Mouse (Mus musculus) spleen, adult 2 months (tissue): ENCODE measurements around the gene Gm10715. TPM values are rescaled to one million over a fixed set of nuclear protein-coding genes. Genes with fewer than 3 reads are reported as not detected.
"Not testable (repeated sequence)": the region's sequence is repeated elsewhere in the genome, so short reads cannot be mapped to it uniquely, and the experiment has no call there.

Experiments used
- DNase-seq, 2 experiments: peaks; one replicate each; pipeline versions ENCODE4 v3.0.0 to v3.0.0-alpha.2; 2012 to 2021; ENCODE audit warnings: low spot score in 2 of 2, low read depth in 1 of 2
- H3K27ac ChIP-seq: fragments of 200-500 bp; 2 replicates; pipeline ENCODE4 v1.5.1; 2012; ENCODE audit warnings: low read length, inconsistent platforms; ENCODE audit not compliant: insufficient read depth
- H3K27me3 ChIP-seq: fragments of 200-500 bp; 2 replicates; pipeline ENCODE4 v1.6.1; 2012; ENCODE audit warnings: mild to moderate bottlenecking, moderate library complexity, low read length, inconsistent platforms; ENCODE audit not compliant: control insufficient read depth, insufficient read depth
- H3K36me3 ChIP-seq: fragments of 200-500 bp; 2 replicates; pipeline ENCODE4 v1.6.1; 2012; ENCODE audit warnings: mild to moderate bottlenecking, low read length, inconsistent platforms; ENCODE audit not compliant: control insufficient read depth, insufficient read depth
- H3K4me1 ChIP-seq: fragments of 200-500 bp; 2 replicates; pipeline ENCODE4 v1.6.1; 2011; ENCODE audit warnings: inconsistent platforms; ENCODE audit not compliant: control insufficient read depth, insufficient read depth, insufficient read length
- H3K4me3 ChIP-seq: fragments of 200-500 bp; 2 replicates; pipeline ENCODE4 v1.5.1; 2011; ENCODE audit warnings: mild to moderate bottlenecking, inconsistent platforms; ENCODE audit not compliant: insufficient read depth, insufficient read length; ENCODE audit errors: extremely low read depth
- WGBS: fragments of 180-500 bp; shearing (Covaris S2); methylation state at CpG from one replicate; pipeline ENCODE4 v1.1.7; 2018; 5-methylcytosine and 5-hydroxymethylcytosine counted together
- polyA plus RNA-seq: library from polyadenylated mRNA; depleted of rRNA; stranded (reverse); fragments of >200 nt; gene quantifications from 2 replicates; pipeline ENCODE4 v1.2.3, GENCODE M21; 2012

The Gm10715 gene
- polyA plus RNA-seq, 1 experiment, result not detected

- not testable (repeated sequence) for H3K27ac ChIP-seq, H3K4me1 ChIP-seq, H3K4me3 ChIP-seq, H3K36me3 ChIP-seq, H3K27me3 ChIP-seq
- WGBS, result 71% methylated on average over 12 of the region's 12 CpGs
- peak in 1 of 2 experiments; percentile 51 for DNase-seq
Measured at GRCm38 (mm10) chr9:3024912-3025467, 11.7 kb upstream of the Gm10715 start, which contains the start of gene Gm10717. Gene Gm10717, plus strand, starts transcription at chr9:3025417.

GRCm38 (mm10) chr9:3025653-3026052 is 11.0 kb upstream of the Gm10715 start:
- H3K4me1 ChIP-seq, H3K27ac ChIP-seq, H3K4me3 ChIP-seq, H3K27me3 ChIP-seq, H3K36me3 ChIP-seq: not testable (repeated sequence)
- DNase-seq, result peak in 1 of 2 experiments; percentile 72
- 71% methylated on average over 5 of the region's 6 CpGs for WGBS

- H3K27me3 ChIP-seq, H3K27ac ChIP-seq: not testable (repeated sequence)
Measured at GRCm38 (mm10) chr9:3026136-3026535, 10.5 kb upstream of the Gm10715 start.

GRCm38 (mm10) chr9:3026741-3027140 is 9.9 kb upstream of the Gm10715 start:
- not testable (repeated sequence) for H3K36me3 ChIP-seq, H3K27ac ChIP-seq, DNase-seq, H3K4me3 ChIP-seq, H3K27me3 ChIP-seq, H3K4me1 ChIP-seq
- 68% methylated on average over 9 of the region's 9 CpGs for WGBS

More at GRCm38 (mm10) chr9:3026136-3026535, 10.5 kb upstream of the Gm10715 start:
- DNase-seq, H3K36me3 ChIP-seq, H3K4me1 ChIP-seq, H3K4me3 ChIP-seq: not testable (repeated sequence)
- 79% methylated on average over 5 of the region's 5 CpGs for WGBS

GRCm38 (mm10) chr9:3027200-3027599 is 9.5 kb upstream of the Gm10715 start:
- 72% methylated on average over 9 of the region's 9 CpGs for WGBS
- peak in 1 of 2 experiments; percentile 64 for DNase-seq
- H3K27me3 ChIP-seq, H3K4me3 ChIP-seq, H3K36me3 ChIP-seq, H3K27ac ChIP-seq, H3K4me1 ChIP-seq: not testable (repeated sequence)

- peak in 1 of 2 experiments; percentile 30 for DNase-seq
- not testable (repeated sequence) for H3K27ac ChIP-seq, H3K27me3 ChIP-seq, H3K4me3 ChIP-seq, H3K4me1 ChIP-seq, H3K36me3 ChIP-seq
- 65% methylated on average over 14 of the region's 16 CpGs for WGBS
Measured at GRCm38 (mm10) chr9:3029276-3030000, 7.2 kb upstream of the Gm10715 start.

- H3K27me3 ChIP-seq, H3K36me3 ChIP-seq, H3K4me3 ChIP-seq, H3K4me1 ChIP-seq, H3K27ac ChIP-seq: not testable (repeated sequence)
- DNase-seq, result peak in 1 of 2 experiments; percentile 99
- 58% methylated on average over 2 of the region's 10 CpGs for WGBS
Measured at GRCm38 (mm10) chr9:3030677-3031318, 5.9 kb upstream of the Gm10715 start.

GRCm38 (mm10) chr9:3034299-3034698 is 2.4 kb upstream of the Gm10715 start, which contains the start of gene Gm17535:
Gene Gm17535, plus strand, starts transcription at chr9:3034599.
- not testable (repeated sequence) for H3K4me3 ChIP-seq, DNase-seq, H3K36me3 ChIP-seq, H3K27ac ChIP-seq, H3K27me3 ChIP-seq, H3K4me1 ChIP-seq
- 81% methylated on average over 1 of the region's 8 CpGs for WGBS

- H3K4me1 ChIP-seq, H3K36me3 ChIP-seq, H3K27ac ChIP-seq, H3K4me3 ChIP-seq, H3K27me3 ChIP-seq: not testable (repeated sequence)
- 71% methylated on average over 4 of the region's 4 CpGs for WGBS
- peak in 1 of 2 experiments; percentile 27 for DNase-seq
Measured at GRCm38 (mm10) chr9:3038161-3038560, 1.5 kb downstream of the Gm10715 start.
